Mouse (Mus musculus) midbrain, embryonic 15.5 days (tissue): ENCODE results near the gene Frmd4b. TPM values are rescaled to one million over a fixed set of nuclear protein-coding genes. Genes with fewer than 3 reads are reported as not detected.

Experiments used
- ATAC-seq: fragments of 200-750 bp; cut with Nextera tagmentation; replicated peaks from 2 replicates; pipeline ENCODE4 v1.8.0; 2017; ENCODE audit warnings: moderate TSS enrichment
- H3K27ac ChIP-seq: fragments of 300-500 bp; sonication (generic); 2 replicates; pipeline ENCODE4 v1.5.1; 2015; ENCODE audit warnings: mild to moderate bottlenecking, inconsistent platforms
- H3K27me3 ChIP-seq: fragments of 300-500 bp; sonication (generic); replicated peaks from 2 replicates; pipeline ENCODE4 v1.6.1; 2015; ENCODE audit warnings: inconsistent platforms
- H3K36me3 ChIP-seq: fragments of 300-500 bp; sonication (generic); replicated peaks from 2 replicates; pipeline ENCODE4 v1.6.1; 2015; ENCODE audit warnings: inconsistent platforms
- H3K4me1 ChIP-seq: fragments of 300-500 bp; sonication (generic); 2 replicates; pipeline ENCODE4 v1.6.1; 2015; ENCODE audit warnings: inconsistent platforms
- H3K4me2 ChIP-seq: fragments of 300-500 bp; sonication (generic); 2 replicates; pipeline ENCODE4 v1.6.1; 2015; ENCODE audit warnings: inconsistent platforms, mild to moderate bottlenecking, moderate library complexity
- H3K4me3 ChIP-seq: fragments of 300-500 bp; sonication (generic); 2 replicates; pipeline ENCODE4 v1.5.1; 2015; ENCODE audit warnings: mild to moderate bottlenecking, inconsistent platforms
- H3K9ac ChIP-seq: fragments of 300-500 bp; sonication (generic); 2 replicates; pipeline ENCODE4 v1.6.1; 2015; ENCODE audit warnings: mild to moderate bottlenecking, inconsistent platforms
- H3K9me3 ChIP-seq: fragments of 300-500 bp; sonication (generic); 2 replicates; pipeline ENCODE4 v1.6.1; 2016; ENCODE audit warnings: inconsistent platforms
- WGBS: fragments of 180-500 bp; shearing (Covaris S2); methylation state at CpG from one replicate; pipeline ENCODE4 v1.1.7; 2015; ENCODE audit warnings: mixed read lengths; 5-methylcytosine and 5-hydroxymethylcytosine counted together
- polyA plus RNA-seq: library from polyadenylated mRNA; unstranded; fragments of >200 nt; fragmentation: Nextera tagmentation; extraction: Ambion mirVana; gene quantifications from 2 replicates; pipeline ENCODE4 v1.2.1, GENCODE M21; 2015

Frmd4b gene
- polyA plus RNA-seq, 1 experiment from 2014 or later, result 19.9 TPM

GRCm38 (mm10) chr6:97339271-97339681 is 278.1 kb downstream of the Frmd4b start:
- ATAC-seq, result no peak
- 22% methylated on average over 5 of the region's 5 CpGs for WGBS

DNA sequence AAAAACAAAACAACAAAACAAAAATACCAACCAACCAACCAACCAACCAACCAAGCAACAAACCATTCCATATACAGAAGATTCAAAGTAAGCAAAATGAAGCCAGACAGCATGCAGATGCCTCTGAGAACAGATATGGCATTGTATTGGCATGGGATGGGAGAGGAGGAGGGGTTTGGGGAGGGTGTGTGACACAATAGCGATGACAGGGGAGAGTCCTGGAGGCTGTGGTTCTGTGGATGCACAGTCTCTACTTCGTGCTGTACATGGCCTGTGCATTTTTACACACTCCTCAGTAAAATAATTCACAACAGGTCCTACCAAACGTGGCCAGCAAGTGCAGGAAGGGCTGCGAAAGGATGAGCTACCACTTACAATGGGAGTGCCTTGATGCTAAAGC is 278.5 kb downstream of the Frmd4b start:
- WGBS, result 30% methylated on average over 4 of the region's 4 CpGs
- no peak for ATAC-seq
- Histone ChIP-seq H3K4me2 (no peak overlapping the region), H3K9me3 (no peaks in the 10 kb centered on the region), H3K9ac (no peak overlapping the region), H3K27ac (no peak overlapping the region), H3K27me3 (no peaks in the 10 kb centered on the region), H3K4me1 (no peaks in the 10 kb centered on the region), H3K4me3 (no peak overlapping the region), H3K36me3 (no peaks in the 10 kb centered on the region)

More at GRCm38 (mm10) chr6:97339271-97339681, 278.1 kb downstream of the Frmd4b start:
- Histone ChIP-seq H3K9me3 (no peaks in the 10 kb centered on the region), H3K4me2 (no peak overlapping the region), H3K36me3 (no peaks in the 10 kb centered on the region), H3K4me1 (no peaks in the 10 kb centered on the region), H3K27me3 (no peaks in the 10 kb centered on the region), H3K27ac (no peak overlapping the region), H3K9ac (no peak overlapping the region), H3K4me3 (no peak overlapping the region)

GRCm38 (mm10) chr6:97333323-97333722 is 284.0 kb downstream of the Frmd4b start:
- Histone ChIP-seq H3K27ac (no peak overlapping the region), H3K27me3 (no peaks in the 10 kb centered on the region), H3K9me3 (no peaks in the 10 kb centered on the region), H3K9ac (no peak overlapping the region), H3K4me1 (no peaks in the 10 kb centered on the region), H3K4me3 (no peak overlapping the region), H3K36me3 (no peaks in the 10 kb centered on the region), H3K4me2 (no peak overlapping the region)
- no peak for ATAC-seq
- 80% methylated on average over 3 of the region's 3 CpGs for WGBS

DNA sequence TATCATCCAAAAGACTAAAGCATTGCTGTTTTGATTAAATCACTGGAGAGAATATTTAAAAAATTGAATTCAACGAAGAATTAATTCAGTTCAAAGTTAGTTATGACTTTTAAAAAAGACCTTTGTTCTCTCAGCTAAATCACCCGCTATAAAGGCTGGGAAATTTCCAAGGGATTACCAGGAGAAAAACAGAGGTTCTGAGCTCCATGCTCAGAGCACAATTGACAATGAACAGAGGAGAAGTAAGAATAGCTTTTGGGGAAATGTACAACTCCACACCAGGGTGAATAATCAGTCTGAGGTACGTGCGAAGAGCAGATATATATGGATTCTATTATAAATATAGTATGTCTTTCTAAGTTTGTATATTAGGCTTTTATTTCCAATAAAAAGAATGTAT is 293.4 kb downstream of the Frmd4b start:
- H3K4me2 ChIP-seq, result no peak overlapping the region
- no peak overlapping the region for H3K27ac ChIP-seq
- H3K9ac ChIP-seq, result no peak overlapping the region
- no peaks in the 10 kb centered on the region for H3K27me3 ChIP-seq
- no peak for ATAC-seq
- no peaks in the 10 kb centered on the region for H3K4me1 ChIP-seq
- H3K36me3 ChIP-seq, result no peaks in the 10 kb centered on the region
- WGBS, result 63% methylated on average over 4 of the region's 4 CpGs
- no peaks in the 10 kb centered on the region for H3K9me3 ChIP-seq
- no peak overlapping the region for H3K4me3 ChIP-seq

- Histone ChIP-seq H3K4me1 (no peaks in the 10 kb centered on the region), H3K36me3 (no peaks in the 10 kb centered on the region), H3K9ac (no peak overlapping the region), H3K4me3 (no peak overlapping the region), H3K27me3 (no peaks in the 10 kb centered on the region), H3K4me2 (no peak overlapping the region), H3K27ac (no peak overlapping the region), H3K9me3 (no peaks in the 10 kb centered on the region)
- WGBS, result 73% methylated on average over 12 of the region's 12 CpGs
- ATAC-seq, result no peak
Measured at GRCm38 (mm10) chr6:97322126-97322525, 295.2 kb downstream of the Frmd4b start.

DNA sequence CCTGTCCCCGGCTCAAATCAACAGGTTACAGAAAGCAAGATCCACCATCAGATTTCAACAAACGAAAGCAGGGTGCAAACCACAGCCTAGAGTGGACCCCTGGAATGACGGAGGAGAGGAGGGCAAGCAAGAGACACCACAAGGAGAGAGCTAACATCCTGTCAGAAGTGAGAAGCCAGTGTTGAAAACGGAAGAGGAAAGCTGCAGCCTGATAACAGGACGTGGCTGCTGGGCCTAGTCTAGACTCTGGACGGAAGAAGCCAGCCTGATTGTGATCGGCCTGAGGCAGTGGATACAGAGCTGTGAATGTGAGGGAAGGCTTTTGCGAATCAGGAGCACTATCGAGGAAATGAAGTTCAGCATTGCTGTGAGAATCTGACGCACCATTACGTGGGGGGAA is 296.2 kb downstream of the Frmd4b start:
- 78% methylated on average over 11 of the region's 11 CpGs for WGBS
- no peak overlapping the region for H3K27ac ChIP-seq
- H3K9ac ChIP-seq, result no peak overlapping the region
- H3K4me3 ChIP-seq, result no peak overlapping the region
- H3K4me2 ChIP-seq, result no peak overlapping the region
- no peaks in the 10 kb centered on the region for H3K4me1 ChIP-seq
- no peaks in the 10 kb centered on the region for H3K9me3 ChIP-seq
- no peak for ATAC-seq
- H3K27me3 ChIP-seq, result no peaks in the 10 kb centered on the region
- no peaks in the 10 kb centered on the region for H3K36me3 ChIP-seq

DNA sequence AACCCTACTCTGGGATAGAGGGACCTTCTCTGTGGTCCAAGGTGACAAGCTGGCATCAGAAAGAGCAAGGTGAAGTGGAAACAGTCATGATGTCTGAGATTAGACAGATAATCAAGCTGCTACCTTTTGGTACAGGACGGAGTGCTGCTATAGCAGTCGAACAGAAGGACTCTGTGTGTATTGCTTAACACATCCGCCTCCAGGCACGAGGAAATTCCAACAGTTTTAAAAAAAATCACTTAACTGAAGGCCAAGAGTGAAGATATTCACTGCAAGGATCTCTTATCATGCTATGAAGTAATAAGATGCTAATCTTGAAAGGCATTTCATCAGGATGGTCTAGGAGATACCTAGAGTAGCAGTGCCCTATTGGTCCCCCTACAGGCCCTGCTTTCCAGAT is 298.3 kb downstream of the Frmd4b start:
- Histone ChIP-seq H3K9ac (no peak overlapping the region), H3K4me2 (no peak overlapping the region), H3K9me3 (no peaks in the 10 kb centered on the region), H3K4me3 (no peak overlapping the region), H3K27ac (no peak overlapping the region), H3K36me3 (no peaks in the 10 kb centered on the region), H3K27me3 (no peaks in the 10 kb centered on the region), H3K4me1 (no peaks in the 10 kb centered on the region)
- ATAC-seq, result no peak
- WGBS, result 89% methylated on average over 4 of the region's 4 CpGs

DNA sequence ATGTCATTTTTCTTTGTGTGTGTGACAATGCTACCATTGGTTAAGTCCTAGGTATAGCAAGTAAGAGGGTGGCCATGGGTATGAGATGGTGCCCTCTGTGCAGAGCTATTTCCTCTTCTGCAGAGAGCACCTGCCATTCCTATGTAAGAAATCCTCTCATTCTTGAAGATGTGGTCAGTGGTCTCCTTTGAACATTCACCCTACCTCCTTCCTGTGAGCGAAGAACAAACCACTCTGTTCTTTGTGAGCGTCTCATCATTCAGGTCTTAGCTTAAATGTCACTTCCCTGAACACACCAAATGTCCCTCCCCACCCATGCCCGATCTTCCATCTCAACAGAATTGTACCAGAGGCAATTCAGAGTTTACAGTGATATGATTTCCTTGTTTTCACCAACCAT is 299.4 kb downstream of the Frmd4b start:
- Histone ChIP-seq H3K36me3 (no peaks in the 10 kb centered on the region), H3K4me1 (no peaks in the 10 kb centered on the region), H3K4me2 (no peak overlapping the region), H3K27me3 (no peaks in the 10 kb centered on the region), H3K9ac (no peak overlapping the region), H3K9me3 (no peaks in the 10 kb centered on the region), H3K27ac (no peak overlapping the region), H3K4me3 (no peak overlapping the region)
- no peak for ATAC-seq
- 90% methylated on average over 3 of the region's 3 CpGs for WGBS

GRCm38 (mm10) chr6:97316716-97317115 is 300.6 kb downstream of the Frmd4b start:
- H3K27me3 ChIP-seq, result 0 out of 2 replicates have a peak, but pooled peaks cover 3% of the 10 kb centered on the region
- 97% methylated on average over 1 of the region's 1 CpGs for WGBS
- ATAC-seq, result no peak

DNA sequence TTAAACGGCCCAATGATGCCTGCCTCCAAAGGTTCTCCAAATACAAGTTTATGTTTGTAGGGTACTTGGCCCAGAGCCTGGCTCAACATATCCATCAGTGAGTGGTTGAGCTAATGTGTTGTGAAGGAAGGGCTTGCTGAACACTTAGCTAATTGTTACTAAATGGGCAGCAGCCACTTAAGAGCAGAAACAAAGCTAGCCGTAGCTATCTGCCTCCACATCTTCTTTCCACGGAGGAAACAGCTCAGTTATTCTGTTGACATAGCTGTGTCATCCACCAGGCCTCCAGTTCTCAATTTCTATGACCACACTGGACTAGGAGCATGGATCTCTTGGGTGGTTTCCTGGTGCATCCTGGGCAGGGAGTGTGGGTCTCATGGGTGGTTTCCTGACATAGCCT is 302.0 kb downstream of the Frmd4b start:
- H3K4me2 ChIP-seq, result no peak overlapping the region
- H3K9me3 ChIP-seq, result no peaks in the 10 kb centered on the region
- no peak overlapping the region for H3K4me3 ChIP-seq
- peaks cover 17% of the 10 kb centered on the region for H3K4me1 ChIP-seq
- H3K9ac ChIP-seq, result no peak overlapping the region
- H3K27me3 ChIP-seq, result 0 out of 2 replicates have a peak, but pooled peaks cover 6% of the 10 kb centered on the region
- ATAC-seq, result no peak
- H3K27ac ChIP-seq, result no peak overlapping the region
- 81% methylated on average over 3 of the region's 3 CpGs for WGBS
- H3K36me3 ChIP-seq, result no peaks in the 10 kb centered on the region

More at GRCm38 (mm10) chr6:97316716-97317115, 300.6 kb downstream of the Frmd4b start:
- peaks cover 10% of the 10 kb centered on the region for H3K4me1 ChIP-seq
- no peak overlapping the region for H3K27ac ChIP-seq
- no peaks in the 10 kb centered on the region for H3K9me3 ChIP-seq
- H3K4me2 ChIP-seq, result no peak overlapping the region
- H3K4me3 ChIP-seq, result no peak overlapping the region
- no peaks in the 10 kb centered on the region for H3K36me3 ChIP-seq
- H3K9ac ChIP-seq, result no peak overlapping the region

- no peak overlapping the region for H3K9ac ChIP-seq
- H3K9me3 ChIP-seq, result no peaks in the 10 kb centered on the region
- H3K4me1 ChIP-seq, result peaks cover 17% of the 10 kb centered on the region
- no peak for ATAC-seq
- WGBS, result 17% methylated on average over 3 of the region's 3 CpGs
- H3K4me3 ChIP-seq, result peak overlapping the region; percentile 24
- H3K4me2 ChIP-seq, result peak overlapping the region; percentile 42
- no peaks in the 10 kb centered on the region for H3K36me3 ChIP-seq
- 0 out of 2 replicates have a peak, but pooled peaks cover 6% of the 10 kb centered on the region for H3K27me3 ChIP-seq
- H3K27ac ChIP-seq, result no peak overlapping the region
Measured at GRCm38 (mm10) chr6:97312545-97312939, 304.8 kb downstream of the Frmd4b start.

DNA sequence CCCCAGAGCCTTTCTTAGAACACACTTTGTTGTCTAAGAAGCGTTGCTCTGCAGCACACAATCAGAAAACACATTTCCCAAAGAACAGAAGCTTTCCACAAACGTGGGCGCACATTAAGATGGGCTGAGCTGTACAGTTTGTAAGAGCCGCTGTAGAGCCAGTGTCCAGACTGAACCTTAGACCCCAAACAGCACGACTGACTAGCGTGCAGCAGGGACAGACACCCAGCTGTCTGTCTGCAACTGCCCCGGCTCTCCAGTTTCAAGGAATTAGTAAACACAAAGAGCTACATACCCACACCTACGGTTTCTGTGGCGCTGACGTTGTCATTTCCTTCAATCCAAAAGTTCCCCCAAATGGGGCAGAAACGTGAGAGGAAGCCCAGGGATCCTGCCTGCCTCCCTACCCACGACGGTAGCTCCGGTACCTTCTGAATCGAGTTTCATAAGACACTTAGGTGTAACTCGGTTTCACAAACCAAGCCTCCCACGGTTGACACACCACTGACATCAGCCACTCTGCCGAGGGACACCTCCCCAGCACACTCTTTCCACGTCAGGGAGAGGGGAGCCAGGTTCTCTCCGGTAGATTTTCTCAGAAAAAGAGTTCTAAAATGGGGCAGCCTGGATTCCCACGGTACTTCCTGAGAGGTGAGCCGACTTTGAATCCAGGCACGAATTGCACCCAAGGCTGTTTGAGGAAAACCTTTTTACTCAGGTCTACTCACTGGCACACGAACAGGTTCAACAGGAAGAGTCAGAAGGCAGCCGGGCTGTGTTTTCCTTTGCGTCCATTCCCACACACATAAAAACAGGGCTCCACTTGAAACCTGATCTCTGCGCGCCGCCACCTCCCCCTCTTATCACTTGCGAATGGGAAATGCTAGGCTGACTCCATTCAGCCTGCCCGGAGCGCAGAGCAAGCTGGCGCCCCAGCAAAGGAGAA is 305.5 kb downstream of the Frmd4b start:
- Histone ChIP-seq H3K4me3 (peak overlapping the region; percentile 24), H3K9ac (no peak overlapping the region), H3K36me3 (no peaks in the 10 kb centered on the region), H3K9me3 (no peaks in the 10 kb centered on the region), H3K4me1 (peaks cover 17% of the 10 kb centered on the region), H3K4me2 (peak overlapping the region; percentile 42), H3K27ac (no peak overlapping the region), H3K27me3 (0 out of 2 replicates have a peak, but pooled peaks cover 6% of the 10 kb centered on the region)
- 6% methylated on average over 33 of the region's 33 CpGs for WGBS
- ATAC-seq, result no peak

DNA sequence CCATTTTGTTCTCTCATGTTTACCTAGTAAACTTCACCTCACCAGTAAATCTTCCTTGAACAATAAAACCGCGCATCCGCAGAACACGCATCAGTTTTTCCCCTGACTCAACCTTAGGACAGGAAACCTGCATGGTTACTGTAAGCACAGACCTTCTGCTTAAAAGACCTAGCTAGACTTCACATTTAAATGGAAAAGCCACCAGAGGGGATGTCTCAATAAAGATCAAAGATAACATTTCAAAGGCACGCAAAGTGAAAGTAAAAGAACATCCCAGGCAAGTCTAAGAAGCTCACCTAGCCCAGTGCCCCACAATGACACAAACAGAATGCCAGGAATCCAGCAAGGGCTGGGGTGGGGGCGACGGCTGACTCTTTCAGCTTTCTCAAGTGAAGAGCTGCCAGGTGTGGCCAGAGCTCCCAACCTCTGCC is 306.4 kb downstream of the Frmd4b start:
- 45% methylated on average over 7 of the region's 7 CpGs for WGBS
- no peak for ATAC-seq
- no peaks in the 10 kb centered on the region for H3K9me3 ChIP-seq

More for the DNA sequence above, 306.4 kb downstream of the Frmd4b start:
- Histone ChIP-seq H3K4me2 (no peak overlapping the region), H3K4me3 (no peak overlapping the region), H3K27ac (no peak overlapping the region), H3K4me1 (peaks cover 17% of the 10 kb centered on the region), H3K36me3 (0 out of 2 replicates have a peak, but pooled peaks cover 4% of the 10 kb centered on the region), H3K9ac (no peak overlapping the region), H3K27me3 (0 out of 2 replicates have a peak, but pooled peaks cover 6% of the 10 kb centered on the region)
